Mouse (Mus musculus): ENCODE data around the gene Men1.

- no peak for TF ChIP-seq CTCF (IDR thresholded peaks at IDR 0.05; ENCODE audit: extremely low read depth, insufficient read length, insufficient replicate concordance, low read depth, low read length)
- TF ChIP-seq POLR2A (IDR thresholded peaks at IDR 0.05; ENCODE audit: low read depth, low read length), result no peak
These were observed 16.6 kb upstream of the Men1 start for GRCm38 (mm10) chr19:6318145-6318544.
